Mouse (Mus musculus): ENCODE data around the gene Fndc10.

GRCm38 (mm10) chr4:155736421-155736820, 42.3 kb downstream of the Fndc10 start:
- TF ChIP-seq CTCF (IDR thresholded peaks at IDR 0.05) (no peak), EP300 (IDR thresholded peaks at IDR 0.05) (no peak)
